Mouse (Mus musculus) kidney, embryonic 15.5 days (tissue): Measurements from ENCODE around the gene Lypd4. TPM values are rescaled to one million over a fixed set of nuclear protein-coding genes. Genes with fewer than 3 reads are reported as not detected.
A peak's percentile ranks its signal among the peaks of the same experiment; 100 is the strongest.
"Not testable (repeated sequence)": the region's sequence is repeated elsewhere in the genome, so short reads cannot be mapped to it uniquely, and the experiment has no call there.

Experiments
- ATAC-seq: fragments of 200-750 bp; cut with Nextera tagmentation; replicated peaks from 2 replicates; pipeline ENCODE4 v1.8.0; 2017; ENCODE audit warnings: moderate TSS enrichment; ENCODE audit not compliant: low FRiP score
- H3K27ac ChIP-seq: fragments of 300-500 bp; sonication (generic); 2 replicates; pipeline ENCODE4 v1.5.1; 2015; ENCODE audit warnings: mild to moderate bottlenecking, inconsistent platforms
- H3K27me3 ChIP-seq: fragments of 300-500 bp; sonication (generic); 2 replicates; pipeline ENCODE4 v1.6.1; 2015; ENCODE audit warnings: inconsistent platforms
- H3K36me3 ChIP-seq: fragments of 300-500 bp; sonication (generic); 2 replicates; pipeline ENCODE4 v1.6.1; 2015; ENCODE audit warnings: inconsistent platforms
- H3K4me1 ChIP-seq: fragments of 300-500 bp; sonication (generic); 2 replicates; pipeline ENCODE4 v1.6.1; 2015; ENCODE audit warnings: inconsistent platforms
- H3K4me2 ChIP-seq: fragments of 300-500 bp; sonication (generic); 2 replicates; pipeline ENCODE4 v1.6.1; 2015; ENCODE audit warnings: moderate library complexity, mild to moderate bottlenecking, inconsistent platforms
- H3K4me3 ChIP-seq: fragments of 300-500 bp; sonication (generic); replicated peaks from 2 replicates; pipeline ENCODE4 v1.5.1; 2015; ENCODE audit warnings: mild to moderate bottlenecking, inconsistent platforms
- H3K9ac ChIP-seq: fragments of 300-500 bp; sonication (generic); 2 replicates; pipeline ENCODE4 v1.6.1; 2015; ENCODE audit warnings: mild to moderate bottlenecking, inconsistent platforms
- H3K9me3 ChIP-seq: fragments of 300-500 bp; sonication (generic); replicated peaks from 2 replicates; pipeline ENCODE4 v1.6.1; 2016; ENCODE audit warnings: inconsistent platforms
- WGBS: fragments of 180-500 bp; shearing (Covaris S2); methylation state at CpG from one replicate; pipeline ENCODE4 v1.1.7; 2015; ENCODE audit warnings: mixed read lengths; 5-methylcytosine and 5-hydroxymethylcytosine counted together
- polyA plus RNA-seq: library from polyadenylated mRNA; unstranded; fragments of >200 nt; fragmentation: Nextera tagmentation; extraction: Ambion mirVana; gene quantifications from 2 replicates; pipeline ENCODE4 v1.2.1, GENCODE M21; 2015

Gene Lypd4
- polyA plus RNA-seq, 1 experiment from 2014 or later: not detected

- H3K9ac ChIP-seq: no peak overlapping the region
- peaks cover 35% of the 10 kb centered on the region for H3K4me1 ChIP-seq
- WGBS: 67% methylated on average over 6 of the region's 6 CpGs
- no peaks in the 10 kb centered on the region for H3K36me3 ChIP-seq
- ATAC-seq: no peak
- no peaks in the 10 kb centered on the region for H3K9me3 ChIP-seq
- H3K27me3 ChIP-seq: no peaks in the 10 kb centered on the region
- no peak overlapping the region for H3K27ac ChIP-seq
- H3K4me3 ChIP-seq: no peak overlapping the region
- H3K4me2 ChIP-seq: no peak overlapping the region
Observed at GRCm38 (mm10) chr7:24901114-24901513, 31.4 kb upstream of the Lypd4 start.

DNA sequence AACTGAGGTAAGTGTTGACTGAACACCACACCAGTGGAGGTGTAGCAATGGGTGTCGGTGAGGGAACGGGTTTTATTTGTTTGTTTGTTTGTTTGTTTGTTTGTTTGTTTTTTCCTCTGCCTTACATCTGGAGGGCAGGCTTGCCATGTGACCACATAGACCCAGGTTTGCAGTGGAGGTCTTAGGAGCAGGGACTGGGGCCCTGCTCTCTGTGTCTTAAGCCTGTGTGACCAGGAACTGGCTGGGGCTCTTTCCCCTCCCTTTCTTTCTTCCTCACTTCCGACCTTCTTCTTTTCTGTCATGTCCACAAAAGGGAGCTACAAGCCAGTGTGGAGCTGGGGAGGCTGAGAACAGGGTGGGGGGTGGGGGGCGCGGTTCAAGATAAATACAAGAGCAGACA, 28.2 kb upstream of the Lypd4 start:
- Histone ChIP-seq H3K27ac (no peak overlapping the region), H3K4me3 (no peak overlapping the region), H3K36me3 (no peaks in the 10 kb centered on the region), H3K9me3 (no peaks in the 10 kb centered on the region), H3K9ac (no peak overlapping the region), H3K4me2 (no peak overlapping the region), H3K27me3 (no peaks in the 10 kb centered on the region), H3K4me1 (peaks cover 13% of the 10 kb centered on the region)
- WGBS: 78% methylated on average over 5 of the region's 5 CpGs
- ATAC-seq: no peak

DNA sequence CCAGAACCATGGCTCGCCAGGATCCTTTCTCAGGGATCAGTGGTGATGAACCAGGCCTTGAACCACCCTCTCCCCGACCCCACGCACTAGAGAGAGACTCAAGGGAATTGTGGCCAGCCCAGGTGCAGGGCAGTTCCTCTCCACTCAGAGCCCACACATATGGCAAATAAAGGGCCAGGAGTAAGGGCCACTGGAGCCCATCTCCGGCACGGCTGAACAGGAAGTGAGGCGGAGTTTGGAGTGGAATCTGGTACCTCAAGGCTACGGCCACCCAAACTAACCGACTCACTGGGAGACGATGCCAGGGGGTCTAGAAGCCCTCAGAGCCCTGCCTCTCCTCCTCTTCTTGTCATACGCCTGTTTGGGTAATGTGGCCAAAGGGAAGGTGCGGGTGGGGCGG, 27.5 kb upstream of the Lypd4 start, which contains the start of gene Cd79a:
Gene Cd79a (plus strand): TSS at position 158 of the 400 bp plus-strand sequence.
- Histone ChIP-seq H3K9ac (peak within 1 kb of the TSS; percentile 4; the same call in 1 of the 2 replicates), H3K4me2 (no peak within 1 kb of the TSS), H3K36me3 (no peaks in the 10 kb centered on the region), H3K9me3 (no peaks in the 10 kb centered on the region), H3K4me3 (no peak within 1 kb of the TSS), H3K4me1 (peaks cover 8% of the 10 kb centered on the region), H3K27me3 (no peaks in the 10 kb centered on the region), H3K27ac (no peak within 1 kb of the TSS)
- 64% methylated on average over 12 of the region's 12 CpGs for WGBS
- ATAC-seq: no peak

- Histone ChIP-seq H3K9me3 (no peaks in the 10 kb centered on the region), H3K27me3 (no peaks in the 10 kb centered on the region), H3K4me1 (0 out of 2 replicates have a peak, but pooled peaks cover 2% of the 10 kb centered on the region), H3K27ac (no peak overlapping the region), H3K4me2 (no peak overlapping the region), H3K4me3 (no peak overlapping the region), H3K36me3 (peaks cover 1% of the 10 kb centered on the region; the same call in 1 of the 2 replicates), H3K9ac (no peak overlapping the region)
- 66% methylated on average over 8 of the region's 8 CpGs for WGBS
- no peak for ATAC-seq
Observed at GRCm38 (mm10) chr7:24896269-24896668, 26.5 kb upstream of the Lypd4 start.

- not testable (repeated sequence) for H3K4me1 ChIP-seq, H3K27me3 ChIP-seq, H3K27ac ChIP-seq, ATAC-seq, H3K4me2 ChIP-seq, H3K9ac ChIP-seq, H3K9me3 ChIP-seq, H3K36me3 ChIP-seq, H3K4me3 ChIP-seq
- WGBS: 92% methylated on average over 2 of the region's 2 CpGs
Observed at GRCm38 (mm10) chr7:24895749-24896148, 26.0 kb upstream of the Lypd4 start.

DNA sequence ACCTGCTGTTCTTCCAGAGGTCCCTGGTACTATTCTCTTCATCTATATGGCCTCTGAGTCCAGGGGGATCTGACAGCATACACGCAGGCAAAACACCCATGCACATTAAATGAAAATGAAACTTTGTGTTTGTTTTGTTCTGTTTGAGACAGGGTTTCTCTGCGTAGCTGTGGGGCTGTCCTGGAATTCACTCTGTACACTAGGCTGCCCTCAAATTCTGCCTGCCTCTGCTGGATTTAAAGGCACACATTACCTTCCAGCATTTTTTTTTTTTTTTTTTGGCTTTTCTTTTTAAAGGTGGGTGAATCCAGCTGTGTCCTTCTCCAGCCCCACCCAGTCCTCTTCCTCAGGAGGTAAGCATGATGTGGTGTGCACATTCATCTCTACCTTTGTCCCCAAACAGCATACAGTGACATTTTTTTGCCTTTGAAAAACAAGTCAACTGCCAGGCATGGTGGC, 22.4 kb upstream of the Lypd4 start:
- Histone ChIP-seq H3K27me3 (no peaks in the 10 kb centered on the region), H3K4me2 (no peak overlapping the region), H3K36me3 (peaks cover 42% of the 10 kb centered on the region), H3K27ac (no peak overlapping the region), H3K9me3 (no peaks in the 10 kb centered on the region), H3K9ac (no peak overlapping the region), H3K4me3 (no peak overlapping the region), H3K4me1 (peaks cover 33% of the 10 kb centered on the region)
- ATAC-seq: no peak
- 70% methylated on average over 2 of the region's 2 CpGs for WGBS

DNA sequence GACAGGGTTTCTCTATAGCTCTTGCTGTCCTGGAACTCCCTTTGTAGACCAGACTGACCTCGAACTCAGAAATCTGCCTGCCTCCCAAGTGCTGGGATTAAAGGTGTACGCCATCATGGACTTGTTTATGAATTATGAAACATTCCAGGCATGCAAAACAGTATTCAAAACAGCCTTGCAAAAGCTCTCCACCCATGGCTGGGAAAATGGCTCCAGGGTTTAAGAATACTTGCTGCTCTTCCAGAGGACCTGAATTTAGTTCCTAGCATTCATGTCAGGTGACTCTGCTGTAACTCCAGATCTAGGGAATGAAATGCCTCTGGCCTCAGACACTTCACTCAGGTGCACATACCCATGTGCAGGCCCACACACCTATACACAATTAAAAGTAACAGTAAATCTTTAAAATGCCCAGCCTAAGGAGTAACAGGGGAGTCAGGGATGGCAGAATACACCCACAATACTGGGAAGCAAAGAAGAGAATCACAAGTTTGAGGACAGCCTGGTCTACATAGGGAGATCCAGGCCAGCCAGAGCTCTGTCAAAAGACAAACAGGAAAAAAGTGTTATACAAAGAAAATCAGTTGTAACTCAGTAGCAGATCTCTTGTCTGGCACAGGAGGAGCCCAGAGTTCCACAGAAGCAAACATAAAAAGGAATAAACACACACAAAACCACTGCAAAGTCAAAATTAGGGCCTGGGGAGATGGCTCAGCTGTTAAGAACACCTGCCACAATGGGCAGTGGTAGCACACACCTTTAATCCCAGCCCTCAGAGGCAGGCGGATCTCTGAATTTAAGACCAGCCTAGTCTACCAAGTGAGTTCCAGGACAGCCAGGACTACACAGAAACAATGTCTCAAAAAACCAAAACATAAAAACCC, 21.7 kb upstream of the Lypd4 start:
- Histone ChIP-seq H3K4me1 (peaks cover 40% of the 10 kb centered on the region), H3K4me2 (no peak overlapping the region), H3K9me3 (no peaks in the 10 kb centered on the region), H3K4me3 (no peak overlapping the region), H3K9ac (no peak overlapping the region), H3K27ac (no peak overlapping the region), H3K36me3 (peaks cover 48% of the 10 kb centered on the region), H3K27me3 (no peaks in the 10 kb centered on the region)
- ATAC-seq: no peak
- 72% methylated on average over 3 of the region's 3 CpGs for WGBS

- H3K4me2 ChIP-seq: no peak overlapping the region
- no peak overlapping the region for H3K9ac ChIP-seq
- ATAC-seq: peak; percentile 52
- H3K27ac ChIP-seq: peak overlapping the region; percentile 94
- H3K9me3 ChIP-seq: no peaks in the 10 kb centered on the region
- peaks cover 58% of the 10 kb centered on the region for H3K36me3 ChIP-seq
- H3K4me1 ChIP-seq: peaks cover 49% of the 10 kb centered on the region
- no peak overlapping the region for H3K4me3 ChIP-seq
- 34% methylated on average over 10 of the region's 10 CpGs for WGBS
- no peaks in the 10 kb centered on the region for H3K27me3 ChIP-seq
Observed at GRCm38 (mm10) chr7:24890281-24891216, 20.8 kb upstream of the Lypd4 start.

- WGBS: 68% methylated on average over 6 of the region's 6 CpGs
- peak; percentile 31 for ATAC-seq
Observed at GRCm38 (mm10) chr7:24889431-24890220, 19.9 kb upstream of the Lypd4 start.

DNA sequence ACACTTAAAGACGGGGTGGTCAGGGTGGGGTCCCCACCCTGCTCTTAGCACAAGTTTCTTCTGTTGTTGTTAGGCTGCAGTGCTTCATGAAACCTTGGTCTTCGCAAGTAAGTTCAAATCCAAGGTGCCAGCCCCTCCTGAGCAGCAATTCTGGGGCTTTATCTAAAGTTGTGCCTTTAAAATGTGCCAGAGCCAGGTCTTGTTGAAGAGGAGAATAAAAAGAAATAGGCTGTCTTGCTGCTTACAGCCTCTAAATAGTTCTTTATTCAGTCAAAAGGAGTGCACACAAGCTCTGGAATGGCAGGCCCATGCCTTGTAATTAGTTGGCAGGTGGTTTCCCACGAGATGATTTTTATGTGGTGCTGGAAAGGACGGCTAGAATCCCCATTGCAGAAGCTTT, 17.4 kb upstream of the Lypd4 start:
- Histone ChIP-seq H3K9ac (peak overlapping the region; percentile 100), H3K27me3 (no peaks in the 10 kb centered on the region), H3K4me2 (peak overlapping the region; percentile 70), H3K9me3 (no peaks in the 10 kb centered on the region), H3K27ac (peak overlapping the region; percentile 94), H3K4me1 (peaks cover 54% of the 10 kb centered on the region), H3K4me3 (peak overlapping the region; percentile 100), H3K36me3 (peaks cover 59% of the 10 kb centered on the region)
- no peak for ATAC-seq
- WGBS: 65% methylated on average over 4 of the region's 4 CpGs

More at GRCm38 (mm10) chr7:24889431-24890220, 19.9 kb upstream of the Lypd4 start:
- Histone ChIP-seq H3K4me1 (peaks cover 52% of the 10 kb centered on the region), H3K4me2 (no peak overlapping the region; the same call in 1 of the 2 replicates), H3K27ac (peak overlapping the region; percentile 94), H3K9ac (no peak overlapping the region), H3K9me3 (no peaks in the 10 kb centered on the region), H3K4me3 (0 out of 2 replicates have a peak overlapping the region, but pooled peaks have one; percentile 7), H3K36me3 (peaks cover 59% of the 10 kb centered on the region), H3K27me3 (no peaks in the 10 kb centered on the region)

DNA sequence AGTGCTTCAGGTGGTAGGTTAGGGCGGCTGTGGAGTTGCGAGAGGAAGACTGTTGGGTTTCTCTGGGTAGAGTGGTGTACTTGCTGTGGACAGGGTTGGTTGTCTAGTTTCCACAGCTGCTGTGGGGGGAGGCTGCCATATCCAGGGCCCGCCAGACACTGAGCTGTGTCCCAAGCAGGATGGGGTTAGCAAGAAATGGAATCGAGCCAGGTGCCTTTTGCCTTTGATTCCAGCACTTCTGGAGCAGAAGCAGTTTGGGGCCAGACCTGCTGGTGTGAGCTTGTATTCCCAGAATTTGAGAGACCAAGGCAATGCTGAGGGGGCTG, 16.5 kb upstream of the Lypd4 start:
- 54% methylated on average over 4 of the region's 4 CpGs for WGBS
- Histone ChIP-seq H3K27me3 (no peaks in the 10 kb centered on the region), H3K9me3 (no peaks in the 10 kb centered on the region), H3K4me1 (peaks cover 54% of the 10 kb centered on the region), H3K9ac (peak overlapping the region; percentile 100), H3K36me3 (peaks cover 58% of the 10 kb centered on the region), H3K4me2 (peak overlapping the region; percentile 70), H3K4me3 (peak overlapping the region; percentile 100), H3K27ac (peak overlapping the region; percentile 94)
- no peak for ATAC-seq
